Comparison of ENCODE assay signal across 8 mouse cellular contexts in genomic region chr2:6192820-6193590, GRCm38 (mm10). TPM values are rescaled to one million over a fixed set of nuclear protein-coding genes. Genes with fewer than 3 reads are reported as not detected.
A peak's percentile ranks its signal among the peaks of the same experiment; 100 is the strongest.
DNase-seq lines count a peak whose midpoint lies in the region; ATAC-seq and TF ChIP-seq lines count a peak whose summit lies in the region.

No protein-coding gene starts in this region.

- DNase-seq in 3T3-L1 (ENCODE audit: low read depth, low spot score) (peak; percentile 82), ZHBTc4 (ENCODE audit: low read depth, low spot score) (peak; percentile 74)
- peak; percentile 79 for DNase-seq in embryo, embryonic 11 days
- DNase-seq in gastrocnemius, postnatal 25 days = peak; percentile 16
- peak; percentile 69 for DNase-seq in left cerebral cortex, postnatal 4 days
- peak; percentile 84 for DNase-seq in splenic B cell, adult 2 months (ENCODE audit: low read depth, low spot score)

- H3K27me3 ChIP-seq in intestine, postnatal 0 days (replicated peaks; ENCODE audit: control insufficient read depth, insufficient read depth, low read length) = no peaks in the 10 kb centered on the region
- no peaks in the 10 kb centered on the region for H3K27me3 ChIP-seq in midbrain, embryonic 13.5 days
- H3K27me3 ChIP-seq in splenic B cell, adult 2 months (ENCODE audit: control insufficient read depth, insufficient read depth, low read length, poor library complexity, severe bottlenecking) = no peaks in the 10 kb centered on the region

- intact Hi-C loops in left cerebral cortex, postnatal 4 days (cut with DNase I) = no loop called here

- no peak overlapping the region for H3K9ac ChIP-seq in intestine, postnatal 0 days (ENCODE audit: low read depth, low read length)
- no peak overlapping the region for H3K9ac ChIP-seq in midbrain, embryonic 13.5 days (replicated peaks)

- 0 out of 2 replicates have a peak, but pooled peaks cover 4% of the 10 kb centered on the region for H3K4me1 ChIP-seq in intestine, postnatal 0 days (replicated peaks; ENCODE audit: control insufficient read depth, insufficient read depth, low read length)
- peaks cover 30% of the 10 kb centered on the region for H3K4me1 ChIP-seq in midbrain, embryonic 13.5 days (replicated peaks)

- peak; percentile 93 for TF ChIP-seq CTCF in intestine, postnatal 0 days (IDR thresholded peaks at IDR 0.05; ENCODE audit: low read depth)

- no peaks in the 10 kb centered on the region for H3K9me3 ChIP-seq in intestine, postnatal 0 days (ENCODE audit: control insufficient read depth)
- H3K9me3 ChIP-seq in midbrain, embryonic 13.5 days = no peaks in the 10 kb centered on the region

- H3K36me3 ChIP-seq in intestine, postnatal 0 days (ENCODE audit: control insufficient read depth, insufficient read depth) = no peaks in the 10 kb centered on the region
- H3K36me3 ChIP-seq in midbrain, embryonic 13.5 days = no peaks in the 10 kb centered on the region
- H3K36me3 ChIP-seq in splenic B cell, adult 2 months (ENCODE audit: control insufficient read depth, insufficient read depth, low read length, poor library complexity, severe bottlenecking) = no peaks in the 10 kb centered on the region

- WGBS in intestine, postnatal 0 days = 61% methylated on average over 20 of the region's 20 CpGs
- 71% methylated on average over 20 of the region's 20 CpGs for WGBS in midbrain, embryonic 13.5 days

- H3K4me3 ChIP-seq in intestine, postnatal 0 days (ENCODE audit: low read depth, low read length) = no peak overlapping the region
- H3K4me3 ChIP-seq in midbrain, embryonic 13.5 days (replicated peaks) = no peak overlapping the region

- ATAC-seq in intestine, postnatal 0 days = peak; percentile 39; the same call in 1 of the 2 replicates
- peak; percentile 48 for ATAC-seq in midbrain, embryonic 13.5 days

- no peak overlapping the region for H3K4me2 ChIP-seq in intestine, postnatal 0 days (replicated peaks; ENCODE audit: low read depth)
- H3K4me2 ChIP-seq in midbrain, embryonic 13.5 days (replicated peaks) = no peak overlapping the region

- H3K27ac ChIP-seq in intestine, postnatal 0 days (ENCODE audit: low read depth, low read length) = no peak overlapping the region
- no peak overlapping the region for H3K27ac ChIP-seq in midbrain, embryonic 13.5 days

RNA-seq across cellular contexts. Expression of gene Echdc3, which starts 19.8 kb away (rescaled TPM):
- total RNA-seq in gastrocnemius, postnatal 25 days (2021) = 1 to 10 TPM; 6.1 to 7.4 TPM
- polyA plus RNA-seq in intestine, postnatal 0 days (2015; fragmentation: Nextera tagmentation; extraction: Ambion mirVana) = 3.1 and 3.8 TPM in 2 replicates
- under 1 TPM; 0.60 to 0.68 TPM for total RNA-seq in left cerebral cortex, postnatal 4 days (2021)
- 1.9 and 2.3 TPM in 2 replicates for polyA plus RNA-seq in midbrain, embryonic 13.5 days (2015; fragmentation: Nextera tagmentation; extraction: Ambion mirVana)

Comparison
In these comparisons a context has a peak if more than half of its experiments do, and no peak if none do; other contexts are left out.
1. DNase-seq: peak in every context shown above with its lines; median percentile 84 in splenic B cell, adult 2 months; 82 in 3T3-L1; 79 in embryo, embryonic 11 days; 74 in ZHBTc4; 69 in left cerebral cortex, postnatal 4 days; 16 in gastrocnemius, postnatal 25 days.
2. RNA of gene Echdc3, which starts 19.8 kb away (total RNA-seq): 6.1 to 7.4 TPM in gastrocnemius, postnatal 25 days; 0.60 to 0.68 TPM in left cerebral cortex, postnatal 4 days; every median in the first group is over 4 times any median in the second.